23 mouse cellular contexts compared by ENCODE assay signal in genomic region chr12:70145586-70145985, GRCm38 (mm10). TPM values are rescaled to one million over a fixed set of nuclear protein-coding genes. Genes with fewer than 3 reads are reported as not detected.
DNase-seq lines count a peak whose midpoint lies in the region; ATAC-seq and TF ChIP-seq lines count a peak whose summit lies in the region.
"Had no signal": no experiment of that assay in that cellular context is flagged by ENCODE, and none has a peak within 500 bp of the region (broad histone marks: within the 10 kb centered on the region; RNA-seq: fewer than 3 reads in every experiment).

No protein-coding gene starts in this region.

- no peaks in the 10 kb centered on the region for H3K27me3 ChIP-seq in intestine, embryonic 16.5 days (replicated peaks; ENCODE audit: control insufficient read depth, insufficient read depth, low read length)
- no peaks in the 10 kb centered on the region for H3K27me3 ChIP-seq in intestine, postnatal 0 days (replicated peaks; ENCODE audit: control insufficient read depth, insufficient read depth, low read length)
- no peaks in the 10 kb centered on the region for H3K27me3 ChIP-seq in kidney, postnatal 0 days (ENCODE audit: insufficient read depth, low read length)
- no peaks in the 10 kb centered on the region for H3K27me3 ChIP-seq in stomach, embryonic 15.5 days (replicated peaks)
- H3K27me3 ChIP-seq: CH12.LX; embryonic facial prominence, embryonic 13.5 days; embryonic facial prominence, embryonic 15.5 days; Patski had no signal

- TF ChIP-seq CTCF in intestine, postnatal 0 days (IDR thresholded peaks at IDR 0.05; ENCODE audit: low read depth), result no peak
- no peak for TF ChIP-seq CTCF in kidney, postnatal 0 days (IDR thresholded peaks at IDR 0.05; ENCODE audit: low read depth)

- no peak overlapping the region for H3K4me2 ChIP-seq in intestine, embryonic 16.5 days (ENCODE audit: low read depth, low read length)
- no peak overlapping the region for H3K4me2 ChIP-seq in intestine, postnatal 0 days (replicated peaks; ENCODE audit: low read depth)
- H3K4me2 ChIP-seq in kidney, postnatal 0 days (ENCODE audit: low read length), result no peak overlapping the region
- no peak overlapping the region for H3K4me2 ChIP-seq in stomach, embryonic 15.5 days
- H3K4me2 ChIP-seq: embryonic facial prominence, embryonic 13.5 days; embryonic facial prominence, embryonic 15.5 days; forebrain, embryonic 12.5 days had no signal

- no peak for ATAC-seq in intestine, embryonic 16.5 days
- no peak for ATAC-seq in intestine, postnatal 0 days
- no peak for ATAC-seq in kidney, postnatal 0 days (replicated peaks; ENCODE audit: low FRiP score, low read depth)
- ATAC-seq in stomach, embryonic 15.5 days (ENCODE audit: insufficient read depth, low FRiP score, low read depth), result no peak
- ATAC-seq: forebrain, embryonic 14.5 days; Patski had no signal

- WGBS in intestine, embryonic 16.5 days, result 88% methylated on average over 6 of the region's 6 CpGs
- WGBS in intestine, postnatal 0 days, result 88% methylated on average over 6 of the region's 6 CpGs
- WGBS in kidney, postnatal 0 days, result 91% methylated on average over 6 of the region's 6 CpGs
- 84% methylated on average over 6 of the region's 6 CpGs for WGBS in stomach, embryonic 15.5 days

- H3K9me3 ChIP-seq in intestine, embryonic 16.5 days (ENCODE audit: control insufficient read depth, low read length), result no peaks in the 10 kb centered on the region
- H3K9me3 ChIP-seq in intestine, postnatal 0 days (ENCODE audit: control insufficient read depth), result no peaks in the 10 kb centered on the region
- no peaks in the 10 kb centered on the region for H3K9me3 ChIP-seq in kidney, postnatal 0 days (replicated peaks; ENCODE audit: low read length)
- H3K9me3 ChIP-seq in stomach, embryonic 15.5 days, result no peaks in the 10 kb centered on the region
- H3K9me3 ChIP-seq: embryonic facial prominence, embryonic 13.5 days; embryonic facial prominence, embryonic 15.5 days; forebrain, embryonic 10.5 days; forebrain, embryonic 12.5 days; G1E had no signal

- H3K27ac ChIP-seq in intestine, embryonic 16.5 days (ENCODE audit: low read length), result peak overlapping the region; percentile 5; the same call in 1 of the 2 replicates
- no peak overlapping the region for H3K27ac ChIP-seq in intestine, postnatal 0 days (ENCODE audit: low read depth, low read length)
- H3K27ac ChIP-seq in kidney, postnatal 0 days, result 0 out of 2 replicates have a peak overlapping the region, but pooled peaks have one; percentile 84
- H3K27ac ChIP-seq in stomach, embryonic 15.5 days, result peak overlapping the region; percentile 89; the same call in 1 of the 2 replicates
- H3K27ac ChIP-seq: forebrain, embryonic 12.5 days had no signal

- peak; percentile 66 for DNase-seq in heart, adult 11 months
- DNase-seq in heart, postnatal 36 days, result no peak
- DNase-seq in kidney, postnatal 0 days (ENCODE audit: low spot score), result no peak
- DNase-seq in kidney, postnatal 4 days, result no peak
- no peak for DNase-seq in testis, postnatal 14 days (ENCODE audit: low spot score)

- H3K4me3 ChIP-seq in intestine, embryonic 16.5 days (ENCODE audit: low read length), result no peak overlapping the region
- H3K4me3 ChIP-seq in intestine, postnatal 0 days (ENCODE audit: low read depth, low read length), result no peak overlapping the region
- no peak overlapping the region for H3K4me3 ChIP-seq in kidney, postnatal 0 days (replicated peaks; ENCODE audit: low read depth, low read length)
- H3K4me3 ChIP-seq in stomach, embryonic 15.5 days (replicated peaks), result no peak overlapping the region
- H3K4me3 ChIP-seq: embryonic facial prominence, embryonic 13.5 days; embryonic facial prominence, embryonic 15.5 days; erythroblast, embryonic 14.5 days; forebrain, embryonic 10.5 days; forebrain, embryonic 12.5 days had no signal

- H3K36me3 ChIP-seq in intestine, embryonic 16.5 days (ENCODE audit: control insufficient read depth, insufficient read depth, low read length), result no peaks in the 10 kb centered on the region
- H3K36me3 ChIP-seq in intestine, postnatal 0 days (ENCODE audit: control insufficient read depth, insufficient read depth), result no peaks in the 10 kb centered on the region
- no peaks in the 10 kb centered on the region for H3K36me3 ChIP-seq in kidney, postnatal 0 days (ENCODE audit: insufficient read depth, low read length)
- H3K36me3 ChIP-seq in stomach, embryonic 15.5 days, result no peaks in the 10 kb centered on the region
- H3K36me3 ChIP-seq: embryonic facial prominence, embryonic 13.5 days; embryonic facial prominence, embryonic 15.5 days; forebrain, embryonic 10.5 days; forebrain, embryonic 12.5 days; G1E had no signal

- H3K4me1 ChIP-seq in intestine, embryonic 16.5 days (ENCODE audit: control insufficient read depth, insufficient read depth, low read length), result 0 out of 2 replicates have a peak, but pooled peaks cover 3% of the 10 kb centered on the region
- H3K4me1 ChIP-seq in intestine, postnatal 0 days (replicated peaks; ENCODE audit: control insufficient read depth, insufficient read depth, low read length), result no peaks in the 10 kb centered on the region
- H3K4me1 ChIP-seq in kidney, postnatal 0 days (replicated peaks; ENCODE audit: insufficient read depth, low read length), result peaks cover 8% of the 10 kb centered on the region; the same call in 1 of the 2 replicates
- no peaks in the 10 kb centered on the region for H3K4me1 ChIP-seq in stomach, embryonic 15.5 days

- intact Hi-C loops in heart, postnatal 36 days (cut with DNase I), result loop anchor here (2.0 to 5.0 kb wide), 3 partner anchors 33 to 388 kb away; partner anchors contain the start of gene Nin

- H3K9ac ChIP-seq in intestine, embryonic 16.5 days (ENCODE audit: low read depth, low read length), result no peak overlapping the region
- H3K9ac ChIP-seq in intestine, postnatal 0 days (ENCODE audit: low read depth, low read length), result no peak overlapping the region
- no peak overlapping the region for H3K9ac ChIP-seq in kidney, postnatal 0 days (ENCODE audit: low read depth, low read length)
- no peak overlapping the region for H3K9ac ChIP-seq in stomach, embryonic 15.5 days
- H3K9ac ChIP-seq: embryonic facial prominence, embryonic 13.5 days; embryonic facial prominence, embryonic 15.5 days; forebrain, embryonic 12.5 days had no signal

RNA-seq across cellular contexts. Expression of gene Abhd12b, which starts 8.4 kb away (rescaled TPM):
- total RNA-seq in heart, postnatal 36 days (2021), result not detected
- 0.23 and 0.28 TPM in 2 replicates for polyA plus RNA-seq in intestine, embryonic 16.5 days (2015; fragmentation: Nextera tagmentation; extraction: Ambion mirVana)
- not detected in 2 replicates for polyA plus RNA-seq in intestine, postnatal 0 days (2015; fragmentation: Nextera tagmentation; extraction: Ambion mirVana)
- polyA plus RNA-seq in kidney, postnatal 0 days (2015; fragmentation: Nextera tagmentation; extraction: Ambion mirVana), result not detected in 2 replicates
- polyA plus RNA-seq in stomach, embryonic 15.5 days (2015; fragmentation: Nextera tagmentation; extraction: Ambion mirVana), result not detected in 2 replicates
- total RNA-seq: adrenal gland, adult 18-20 months; adrenal gland, adult 8-10 months; adrenal gland, postnatal 14 days; adrenal gland, postnatal 36 days; CH12.LX; common myeloid progenitor, adult 5-6 weeks had no signal
- polyA plus RNA-seq: embryonic facial prominence, embryonic 11.5 days; erythroblast, embryonic 14.5 days; forebrain, embryonic 10.5 days; forebrain, embryonic 12.5 days; forebrain, embryonic 14.5 days; G1E; Patski had no signal

RNA-seq across cellular contexts. Expression of gene Nin, which starts 32.1 kb away (rescaled TPM):
- total RNA-seq in heart, postnatal 36 days (2021), result 10 to 100 TPM; 16.6 to 19.7 TPM
- polyA plus RNA-seq in intestine, embryonic 16.5 days (2015; fragmentation: Nextera tagmentation; extraction: Ambion mirVana), result 5.7 and 5.8 TPM in 2 replicates
- 2.2 and 3.4 TPM in 2 replicates for polyA plus RNA-seq in intestine, postnatal 0 days (2015; fragmentation: Nextera tagmentation; extraction: Ambion mirVana)
- 7.6 and 7.9 TPM in 2 replicates for polyA plus RNA-seq in kidney, postnatal 0 days (2015; fragmentation: Nextera tagmentation; extraction: Ambion mirVana)
- polyA plus RNA-seq in stomach, embryonic 15.5 days (2015; fragmentation: Nextera tagmentation; extraction: Ambion mirVana), result 11.0 and 11.6 TPM in 2 replicates
